Mouse (Mus musculus): ENCODE measurements at regions not wholly inside any gene's neighbourhood (a gene's known extent, or its start where the extent isn't known, plus 50 kb on each side); places are given as distances from the start of the nearest gene placed in this dataset.

GRCm38 (mm10) chr5:46488140-46488942, 630.9 kb upstream of the Lcorl start:
- no peak for DNase-seq (ENCODE audit: low spot score)

DNA sequence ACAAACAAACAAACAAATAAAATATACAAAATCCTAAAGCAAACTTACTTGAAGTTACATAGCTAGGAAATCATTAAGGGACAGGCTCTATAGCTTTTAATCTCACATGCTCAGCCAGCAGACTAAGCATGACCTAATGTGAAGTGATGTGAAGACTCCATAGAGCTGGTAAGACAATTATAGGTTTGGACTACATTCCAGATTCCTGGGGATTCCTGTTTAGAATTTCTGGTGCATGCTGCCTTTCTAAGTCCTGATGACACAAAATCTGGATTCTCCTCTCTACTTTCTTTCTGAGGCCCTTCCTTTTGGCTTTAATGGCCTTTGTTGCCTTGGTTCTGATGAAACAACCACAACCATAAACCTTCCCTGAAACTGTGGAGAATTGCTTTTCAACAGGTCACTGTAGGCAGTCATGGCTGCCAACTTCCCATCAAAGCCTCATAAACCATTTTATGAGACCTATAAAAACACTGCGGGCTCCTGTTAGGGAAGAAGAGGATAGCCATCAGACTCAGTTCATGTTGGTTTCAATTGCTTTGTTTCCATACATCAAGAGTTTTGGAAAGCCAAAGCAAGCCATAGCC, 629.4 kb upstream of the Lcorl start:
- no peak for DNase-seq (ENCODE audit: low spot score)

DNA sequence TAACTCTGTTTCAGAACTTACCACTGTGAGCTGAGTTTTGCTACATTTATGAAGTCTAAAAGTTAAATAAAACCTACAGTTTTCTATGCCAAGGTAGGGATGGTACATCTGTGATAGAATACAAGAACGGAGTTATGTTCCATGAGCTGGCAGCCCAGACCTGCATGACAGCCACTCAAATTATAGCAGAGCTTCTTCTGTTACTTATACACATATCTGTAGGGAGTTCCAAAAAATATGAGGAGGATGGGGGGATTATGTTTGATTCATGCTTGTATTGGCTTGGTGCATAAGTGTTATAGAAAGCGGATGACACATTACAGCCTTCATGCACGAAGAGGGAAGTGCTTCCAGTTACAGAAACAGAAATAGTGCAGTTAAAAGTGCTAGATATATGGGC, 598.9 kb upstream of the Lcorl start:
- no peak for DNase-seq (ENCODE audit: low spot score)

DNA sequence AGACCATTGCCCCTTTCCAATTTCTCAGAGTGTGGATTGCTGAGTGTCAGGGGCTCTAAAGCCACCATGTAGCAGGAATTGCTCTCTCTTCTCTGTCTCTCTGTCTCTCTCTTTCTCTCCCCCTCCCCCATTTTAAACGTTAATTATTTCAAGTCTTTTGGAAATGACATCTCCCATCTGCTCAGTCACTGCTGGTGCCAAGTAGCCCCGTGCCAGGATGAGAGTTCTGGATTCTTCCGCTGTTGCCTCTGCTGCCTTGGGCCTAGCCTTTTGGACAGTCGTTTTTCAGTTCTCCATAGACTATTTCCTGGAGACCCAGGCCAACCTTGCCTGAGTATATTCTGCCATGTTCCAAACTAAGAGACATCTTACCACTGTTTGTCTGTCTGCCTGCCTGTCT, 590.9 kb upstream of the Lcorl start:
- no peak for DNase-seq (ENCODE audit: low spot score)

- DNase-seq (ENCODE audit: low spot score): no peak
Measured at GRCm38 (mm10) chr5:46445844-46446243, 588.4 kb upstream of the Lcorl start.

GRCm38 (mm10) chr5:46445122-46445521, 587.7 kb upstream of the Lcorl start:
- DNase-seq (ENCODE audit: low spot score): no peak

GRCm38 (mm10) chr5:46443805-46444340, 586.5 kb upstream of the Lcorl start:
- no peak for DNase-seq (ENCODE audit: low spot score)

- DNase-seq (ENCODE audit: low spot score): no peak
Measured at GRCm38 (mm10) chr5:46442600-46443248, 585.3 kb upstream of the Lcorl start.

- DNase-seq (ENCODE audit: low spot score): no peak
Measured at GRCm38 (mm10) chr5:46441716-46442115, 584.3 kb upstream of the Lcorl start.

DNA sequence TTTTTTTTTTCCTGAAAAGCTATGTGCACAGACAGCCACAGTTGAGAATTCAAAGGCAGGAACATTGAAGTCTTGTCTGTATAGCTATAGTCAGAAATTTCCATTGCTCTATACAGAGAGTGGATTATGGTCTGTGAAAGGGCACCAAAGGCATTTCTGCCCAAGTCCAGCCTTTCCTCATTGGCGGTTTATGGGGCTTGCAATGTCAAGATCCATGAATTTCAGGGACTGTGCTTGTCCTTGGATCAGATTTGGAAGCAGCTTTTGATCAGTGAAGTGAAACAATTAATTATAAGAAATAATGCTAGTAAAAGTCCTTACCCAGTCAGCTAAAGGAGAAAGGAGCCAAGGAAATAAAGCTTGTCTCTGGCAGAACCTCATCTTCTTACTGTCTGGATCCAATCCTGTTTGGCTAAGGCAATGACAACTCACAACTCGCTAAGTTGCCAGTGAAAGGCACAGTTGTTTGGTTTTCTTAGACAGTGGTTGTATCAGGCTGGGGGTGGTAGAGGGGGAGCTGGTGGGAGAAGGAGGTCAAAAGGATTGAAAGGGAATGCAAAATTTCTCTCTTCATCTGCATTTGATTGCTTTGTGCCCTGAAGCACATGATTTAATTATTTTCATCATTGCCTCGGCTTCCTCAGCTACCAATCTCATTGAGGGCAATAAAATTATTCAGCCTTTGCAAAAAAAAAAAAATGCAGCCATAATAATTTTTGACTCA, 574.4 kb upstream of the Lcorl start:
- no peak for DNase-seq (ENCODE audit: low spot score)

GRCm38 (mm10) chr5:46422738-46423137, 565.3 kb upstream of the Lcorl start:
- no peak for DNase-seq (ENCODE audit: low spot score)

DNA sequence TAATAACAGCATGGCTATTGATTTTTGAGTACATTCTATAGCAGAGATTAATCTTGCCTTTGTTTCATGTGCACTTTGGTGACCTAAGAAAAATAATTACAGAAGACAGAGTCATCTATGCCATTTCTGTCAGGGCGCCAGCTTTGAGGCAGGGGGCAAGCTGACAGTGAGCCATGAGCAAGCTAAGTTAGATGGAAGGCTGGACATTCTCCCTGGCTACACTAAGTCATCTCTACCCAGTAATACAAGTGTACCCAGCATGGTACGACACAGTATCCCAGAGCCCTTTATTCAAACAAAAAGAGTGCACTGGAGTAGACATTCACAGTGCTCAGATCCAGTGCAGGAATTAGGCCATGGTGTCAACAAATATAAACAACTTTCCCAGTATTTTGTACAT, 549.6 kb upstream of the Lcorl start:
- no peak for DNase-seq (ENCODE audit: low spot score)

- DNase-seq (ENCODE audit: low spot score): no peak
Measured at GRCm38 (mm10) chr5:46406404-46406803, 549.0 kb upstream of the Lcorl start.

GRCm38 (mm10) chr5:46386591-46386990, 529.2 kb upstream of the Lcorl start:
- DNase-seq (ENCODE audit: low spot score): no peak

DNA sequence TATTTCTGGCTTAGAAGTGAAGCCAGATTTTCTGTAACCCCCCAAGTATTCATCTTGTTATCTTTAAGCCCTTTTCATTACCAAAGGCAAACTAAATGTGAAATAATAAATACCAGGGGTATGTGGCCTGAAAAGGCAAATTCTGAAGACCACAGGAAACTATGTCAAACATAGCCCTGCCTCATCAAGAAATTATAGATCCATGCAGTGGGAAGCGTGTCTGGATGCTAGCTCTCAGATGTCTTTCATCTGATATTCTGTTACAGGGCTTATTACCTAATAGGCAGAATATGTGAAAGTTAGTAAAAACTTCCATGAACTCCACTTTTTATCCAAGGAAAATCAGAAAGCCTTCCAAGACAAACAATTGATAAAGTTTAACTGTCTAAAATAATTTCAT, 509.9 kb upstream of the Lcorl start:
- no peak for DNase-seq (ENCODE audit: low spot score)

DNA sequence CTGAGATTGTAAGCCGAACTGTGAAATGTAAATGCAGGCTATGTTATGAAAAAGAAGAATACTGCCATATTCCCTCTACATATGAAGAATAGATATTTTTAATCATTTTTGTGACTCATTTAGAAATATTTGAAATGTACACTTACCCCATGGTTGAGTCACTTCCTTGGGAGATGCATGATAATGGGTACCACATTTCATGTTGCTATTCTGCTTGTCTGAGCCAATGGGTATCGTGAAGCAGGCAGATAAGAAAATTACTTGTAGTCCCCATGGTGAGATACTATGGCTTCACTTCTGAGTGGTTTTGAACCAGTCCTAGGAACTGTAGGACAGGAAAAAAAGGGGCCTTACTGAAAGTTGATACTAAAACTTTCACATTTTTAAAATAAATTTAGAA, 506.2 kb upstream of the Lcorl start:
- no peak for DNase-seq (ENCODE audit: low spot score)

- no peak for DNase-seq (ENCODE audit: low spot score)
Measured at GRCm38 (mm10) chr5:46361637-46362036, 504.2 kb upstream of the Lcorl start.

DNA sequence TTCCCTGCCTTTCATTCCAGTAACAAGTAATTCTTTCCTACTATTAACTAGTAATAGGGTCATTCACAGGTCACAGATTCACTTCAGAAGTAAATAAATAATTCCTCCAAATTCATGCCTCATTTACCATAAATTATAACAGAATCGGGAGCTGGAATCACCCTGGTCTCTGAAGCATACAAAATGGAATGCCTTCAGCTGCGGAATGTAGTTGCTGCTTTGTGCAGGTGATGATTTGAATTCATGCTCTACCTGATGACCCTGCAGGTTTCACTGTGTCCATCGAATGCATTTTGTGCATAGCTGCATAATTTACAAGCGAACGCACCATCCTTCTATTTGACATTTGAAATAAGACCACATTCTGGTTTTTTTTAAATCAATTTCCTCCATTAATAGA, 491.0 kb upstream of the Lcorl start:
- no peak for DNase-seq (ENCODE audit: low spot score)

DNA sequence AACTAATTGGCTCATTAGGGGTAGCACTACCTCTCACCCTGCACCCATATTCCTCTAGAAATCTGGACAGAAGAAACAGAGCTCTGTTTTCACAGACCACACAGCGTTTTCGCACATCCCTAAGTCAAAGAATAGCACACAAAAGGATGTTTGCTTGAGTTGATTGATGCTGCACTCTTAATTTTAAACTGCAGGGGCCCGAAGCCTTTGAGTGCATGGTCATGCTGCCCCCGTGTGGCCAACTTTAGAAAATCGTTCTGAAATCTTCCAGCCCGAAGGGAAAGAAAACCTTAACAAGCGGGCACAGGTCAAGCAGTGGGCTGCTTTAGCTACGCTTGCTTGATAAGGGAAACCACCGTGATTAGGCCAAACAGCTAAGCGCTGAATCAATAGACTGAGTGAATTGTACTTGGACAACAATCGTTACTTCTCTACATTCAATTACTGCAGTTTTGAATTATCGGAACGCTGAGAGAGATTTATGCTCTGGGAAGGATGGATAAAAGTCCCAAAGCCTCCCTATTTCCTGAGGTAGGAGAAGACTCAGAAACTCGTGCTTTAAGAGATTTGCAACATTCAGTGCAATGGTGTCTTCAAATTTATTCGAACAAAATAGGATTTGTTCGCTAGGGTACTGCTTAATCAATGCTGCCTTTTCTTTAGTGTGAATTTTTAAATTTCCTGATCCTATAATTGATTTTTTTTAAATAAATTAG, 490.1 kb upstream of the Lcorl start:
- peak; percentile 5 for DNase-seq (ENCODE audit: low spot score)

GRCm38 (mm10) chr5:46338461-46338860, 481.0 kb upstream of the Lcorl start:
- no peak for DNase-seq (ENCODE audit: low spot score)

- no peak for DNase-seq (ENCODE audit: low spot score)
Measured at GRCm38 (mm10) chr5:46330880-46331279, 473.5 kb upstream of the Lcorl start.

All from spleen, adult 12 weeks (tissue).